Mouse (Mus musculus): ENCODE data around the gene Sult2b1.

Gene Sult2b1

GRCm38 (mm10) chr7:45784524-45785372 is at the start of gene Sult2b1:
TSS of gene Sult2b1 (minus strand) at chr7:45784669.
- in situ Hi-C loops (cut with MboI, MseI) = no loop called here

- in situ Hi-C loops (cut with MboI, MseI) = no loop called here
These were observed 49.5 kb upstream of the Sult2b1 start for GRCm38 (mm10) chr7:45833924-45834323.

- in situ Hi-C loops (cut with MboI, MseI) = no loop called here
These were observed 48.8 kb upstream of the Sult2b1 start for GRCm38 (mm10) chr7:45833148-45833790.

GRCm38 (mm10) chr7:45832428-45832827 is 48.0 kb upstream of the Sult2b1 start:
- in situ Hi-C loops (cut with MboI, MseI) = no loop called here

DNA sequence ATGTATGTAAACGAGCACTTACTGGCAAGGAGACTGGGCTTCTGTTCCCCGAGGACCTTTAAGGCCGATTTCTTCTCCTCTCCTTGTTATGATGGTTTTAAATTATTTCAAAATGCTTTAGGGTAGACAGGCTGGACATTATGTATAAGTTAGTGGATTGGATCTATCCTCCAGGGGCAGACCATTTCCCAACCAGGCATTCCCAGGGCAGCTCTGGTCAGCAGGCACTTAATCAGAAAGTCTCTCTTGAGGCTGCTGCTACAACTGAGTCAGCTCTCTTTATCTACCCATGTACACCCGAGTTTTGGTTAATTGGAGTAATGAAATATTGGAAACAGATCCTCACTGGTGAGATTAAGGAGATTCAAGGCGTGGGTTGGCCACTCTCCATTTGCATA is 46.7 kb upstream of the Sult2b1 start:
- in situ Hi-C loops (cut with MboI, MseI) = no loop called here

DNA sequence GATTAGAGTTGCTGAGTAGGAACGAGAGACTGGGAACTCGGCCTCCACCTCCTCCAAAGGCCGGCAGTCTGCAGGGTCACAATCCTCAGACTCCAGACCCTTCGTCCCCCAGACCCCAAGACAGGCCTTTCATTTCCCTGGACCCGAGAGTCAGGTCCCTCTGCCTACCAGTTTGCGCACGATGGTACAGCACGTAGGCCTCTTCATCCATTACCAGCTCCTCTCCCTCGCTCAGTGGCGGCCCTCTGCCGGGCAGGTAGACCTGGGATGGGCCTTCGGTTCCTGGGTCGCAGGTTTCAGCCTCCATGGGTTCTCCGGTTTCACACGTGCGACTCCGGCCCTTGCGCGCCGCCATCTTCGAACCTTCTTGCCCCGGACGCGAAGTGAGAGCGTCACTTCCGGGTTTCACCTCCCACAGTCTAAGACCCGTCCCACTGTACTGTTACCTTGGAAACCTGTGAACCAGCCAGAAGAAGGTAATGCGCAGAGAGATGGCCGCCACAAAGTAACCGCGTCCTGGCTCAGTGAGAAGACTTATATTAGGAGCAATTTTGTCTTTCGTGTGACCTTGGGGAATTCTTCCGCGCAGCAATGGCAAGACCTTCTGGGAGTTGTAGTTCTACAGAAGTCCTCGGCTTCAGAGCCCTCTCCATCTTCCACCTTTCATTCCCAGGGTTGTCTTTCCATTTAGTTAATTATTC is 46.1 kb upstream of the Sult2b1 start, which contains the start of gene Grwd1:
Grwd1 (minus strand) TSS at position 518 of the 701 bp plus-strand sequence.
- in situ Hi-C loops (cut with MboI, MseI) = no loop called here

DNA sequence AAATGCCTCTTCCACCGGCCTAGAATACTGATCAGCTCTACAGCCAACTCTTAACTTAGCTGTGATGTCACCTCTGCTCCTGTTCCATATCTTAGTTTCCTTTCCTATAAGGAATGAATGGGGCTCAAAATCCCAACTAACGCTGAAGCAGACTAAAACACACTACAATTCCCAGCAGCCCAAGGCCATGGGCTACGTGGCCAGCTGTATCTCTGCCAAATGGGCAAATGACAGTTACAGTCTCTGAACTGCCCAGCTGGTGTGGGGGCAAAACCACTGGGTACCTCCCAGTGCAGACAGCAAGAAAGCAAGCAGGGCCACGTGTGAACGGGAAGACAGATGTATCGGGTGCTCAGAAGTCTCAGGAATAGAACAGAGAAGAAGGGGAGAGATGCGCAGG is 42.2 kb upstream of the Sult2b1 start:
- in situ Hi-C loops (cut with MboI, MseI) = no loop called here

GRCm38 (mm10) chr7:45824598-45824997 is 40.1 kb upstream of the Sult2b1 start, which contains the start of gene Kcnj14:
TSS of gene Kcnj14 (minus strand) at chr7:45824782.
- in situ Hi-C loops (cut with MboI, MseI) = no loop called here

- in situ Hi-C loops (cut with MboI, MseI) = no loop called here
These were observed 36.4 kb upstream of the Sult2b1 start for GRCm38 (mm10) chr7:45820913-45821312.

- in situ Hi-C loops (cut with MboI, MseI) = no loop called here
These were observed 35.4 kb upstream of the Sult2b1 start for GRCm38 (mm10) chr7:45819843-45820242.

GRCm38 (mm10) chr7:45815984-45816351 is 31.5 kb upstream of the Sult2b1 start:
- in situ Hi-C loops (cut with MboI, MseI) = no loop called here

GRCm38 (mm10) chr7:45815323-45815983 is 31.0 kb upstream of the Sult2b1 start:
- in situ Hi-C loops (cut with MboI, MseI) = no loop called here

- in situ Hi-C loops (cut with MboI, MseI) = loop anchor here (5.0 kb wide), 1 partner anchor 83 kb away; no protein-coding TSS in a partner anchor
These were observed 30.4 kb upstream of the Sult2b1 start for GRCm38 (mm10) chr7:45814841-45815240.

GRCm38 (mm10) chr7:45813787-45814779 is 29.6 kb upstream of the Sult2b1 start, which contains the start of gene Cyth2:
TSS of gene Cyth2 (minus strand) at chr7:45814581.
- in situ Hi-C loops (cut with MboI, MseI) = loop anchor here (5.0 kb wide), 1 partner anchor 82 kb away; no protein-coding TSS in a partner anchor

DNA sequence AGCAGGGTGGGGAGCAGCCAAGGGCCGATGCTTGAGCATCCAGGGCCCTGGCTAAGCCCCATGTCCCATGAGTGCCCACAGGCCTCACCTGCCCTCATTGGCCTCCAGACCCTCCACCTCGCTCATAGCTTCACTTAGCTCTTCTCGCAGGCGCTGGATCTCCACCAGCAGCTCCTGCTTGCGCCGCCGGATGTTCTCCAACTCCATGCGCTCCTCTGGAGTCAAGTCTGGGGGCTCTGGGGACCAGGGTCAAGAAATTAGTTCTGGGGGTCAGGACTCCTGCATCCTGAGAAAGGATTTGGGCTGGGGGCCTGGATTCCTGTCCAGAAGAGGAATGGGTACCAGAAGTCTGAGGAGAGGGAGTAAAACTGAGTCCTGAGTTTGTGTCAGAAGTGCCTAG is 28.5 kb upstream of the Sult2b1 start:
- in situ Hi-C loops (cut with MboI, MseI) = loop anchor here (5.0 kb wide), 1 partner anchor 81 kb away; no protein-coding TSS in a partner anchor

GRCm38 (mm10) chr7:45809276-45810075 is 25.0 kb upstream of the Sult2b1 start:
- in situ Hi-C loops (cut with MboI, MseI) = loop anchor here (5.0 kb wide), 1 partner anchor 77 kb away; no protein-coding TSS in a partner anchor

DNA sequence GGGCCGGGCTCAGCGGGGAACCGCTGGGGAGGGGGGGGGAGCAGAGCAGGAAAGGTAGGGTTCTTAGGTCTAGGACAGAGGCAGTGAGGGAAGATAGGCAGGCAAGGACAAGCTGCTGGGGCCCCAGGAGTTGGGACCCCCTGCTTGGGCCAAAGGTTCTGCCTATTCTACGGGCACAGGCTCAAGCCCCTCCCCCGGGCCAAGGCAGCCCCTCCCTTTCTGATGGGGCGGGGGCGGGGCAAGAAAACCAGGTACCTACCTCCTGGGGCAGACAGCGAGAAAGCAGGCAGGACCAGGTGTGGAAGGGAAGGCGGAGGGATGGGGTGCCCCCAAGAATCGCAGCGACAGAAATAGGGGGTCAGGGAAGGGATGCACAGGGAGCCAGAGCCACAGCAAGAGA is 24.0 kb upstream of the Sult2b1 start:
- in situ Hi-C loops (cut with MboI, MseI) = no loop called here

DNA sequence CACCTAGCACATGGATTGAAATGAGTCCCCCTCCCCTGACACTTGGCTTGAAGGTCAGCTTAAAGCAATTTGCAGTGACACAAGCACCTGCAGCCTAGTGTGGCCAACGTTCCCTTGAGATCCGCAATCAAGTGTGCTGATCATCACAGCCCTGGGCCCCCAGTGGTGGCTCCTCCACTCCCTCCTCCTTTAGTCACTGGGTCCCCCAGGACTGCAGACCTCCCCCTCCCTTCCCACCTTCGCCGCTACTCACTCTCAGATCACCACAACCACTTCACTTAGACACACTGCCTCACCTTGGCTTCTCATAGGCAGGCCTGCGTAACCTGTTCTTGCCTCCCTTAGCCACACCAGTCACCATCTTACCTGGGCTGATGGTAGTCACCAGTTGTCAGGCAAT is 21.5 kb upstream of the Sult2b1 start:
- in situ Hi-C loops (cut with MboI, MseI) = no loop called here

GRCm38 (mm10) chr7:45802551-45802950 is 18.1 kb upstream of the Sult2b1 start:
- in situ Hi-C loops (cut with MboI, MseI) = loop anchor here (5.0 kb wide), 1 partner anchor 120 kb away; the partner anchor contains the start of genes Ccdc114 and Emp3
